Mouse (Mus musculus): ENCODE measurements around the gene Cnbp.

The Cnbp gene

GRCm38 (mm10) chr6:87850900-87851614 lies at the start of gene Cnbp:
Cnbp (minus strand) TSS chr6:87851106.
- ChIA-PET CTCF (no interaction called here), POLR2A (interaction anchor here in 3 of 4 experiments (0.5 to 8.0 kb wide), 9 partner anchors 8 to 728 kb away, joined by 3 to 52 read pairs (median 7); partner anchors contain the start of genes Isy1 (in 2 of the 3) and Rab7 (in 1 of the 3))

GRCm38 (mm10) chr6:87898028-87898427 lies 47.1 kb upstream of the Cnbp start:
- ChIA-PET CTCF (interaction anchor here in 1 of 4 experiments (1.8 kb wide), 1 partner anchor 10 kb away, joined by 5 read pairs; the partner anchor contains the start of gene Copg1), POLR2A (no interaction called here)

- POLR2A ChIA-PET, result interaction anchor here in 3 of 4 experiments (0.6 to 1.4 kb wide), 8 partner anchors 9 to 176 kb away, joined by 3 to 5 read pairs (median 3); partner anchors contain the start of genes H1fx (in 1 of the 3), Hmces (in 1 of the 3), Isy1 (in 1 of the 3) and Rab7 (in 1 of the 3)
- CTCF ChIA-PET, result interaction anchor here in 2 of 4 experiments (0.5 to 1.0 kb wide), 4 partner anchors 12 to 1002 kb away, joined by 3 to 7 read pairs (median 4); no protein-coding TSS in a partner anchor
These were observed 43.0 kb upstream of the Cnbp start for GRCm38 (mm10) chr6:87893931-87894330.

- CTCF ChIA-PET, result interaction anchor here (0.6 to 2.4 kb wide), 17 partner anchors 11 to 236 kb away, joined by 3 to 12 read pairs (median 3); partner anchors contain the start of gene Isy1 (in 1 of the 4)
- POLR2A ChIA-PET, result interaction anchor here (0.6 to 2.1 kb wide), 38 partner anchors 9 to 197 kb away, joined by 3 to 11 read pairs (median 4); partner anchors contain the start of genes Rab7 (in 3 of the 4), H1fx (in 2 of the 4), Hmces (in 2 of the 4) and Isy1 (in 2 of the 4)
These were observed 36.8 kb upstream of the Cnbp start, which contains the start of gene Copg1 for GRCm38 (mm10) chr6:87887594-87888233. Copg1 (plus strand) TSS chr6:87887814.

GRCm38 (mm10) chr6:87886721-87887120 lies 35.8 kb upstream of the Cnbp start:
- ChIA-PET CTCF (interaction anchor here in 3 of 4 experiments (0.7 to 2.4 kb wide), 4 partner anchors 111 to 237 kb away, joined by 3 to 12 read pairs (median 8); no protein-coding TSS in a partner anchor), POLR2A (interaction anchor here (0.5 to 2.1 kb wide), 14 partner anchors 10 to 158 kb away, joined by 3 to 11 read pairs (median 4); partner anchors contain the start of genes Rab7 (in 2 of the 4) and Isy1 (in 1 of the 4))

GRCm38 (mm10) chr6:87882816-87883215 lies 31.9 kb upstream of the Cnbp start:
- ChIA-PET CTCF (interaction anchor here in 1 of 4 experiments (0.6 to 0.7 kb wide), 3 partner anchors 21 to 223 kb away, joined by 3 to 6 read pairs (median 3); no protein-coding TSS in a partner anchor), POLR2A (interaction anchor here in 3 of 4 experiments (0.7 to 2.0 kb wide), 11 partner anchors 9 to 1518 kb away, joined by 3 to 9 read pairs (median 4); no protein-coding TSS in a partner anchor)

- ChIA-PET POLR2A (interaction anchor here in 2 of 4 experiments (0.6 to 2.0 kb wide), 10 partner anchors 9 to 1519 kb away, joined by 3 to 6 read pairs (median 4); no protein-coding TSS in a partner anchor), CTCF (interaction anchor here in 2 of 4 experiments (0.6 kb wide), 2 partner anchors 22 to 242 kb away, joined by 4 to 6 read pairs; no protein-coding TSS in a partner anchor)
These were observed 31.3 kb upstream of the Cnbp start for GRCm38 (mm10) chr6:87882221-87882620.

GRCm38 (mm10) chr6:87879628-87880027 lies 28.7 kb upstream of the Cnbp start:
- ChIA-PET CTCF (no interaction called here), POLR2A (interaction anchor here in 2 of 4 experiments (0.6 to 1.7 kb wide), 6 partner anchors 14 to 176 kb away, joined by 3 to 4 read pairs (median 4); partner anchors contain the start of gene H1fx (in 1 of the 2))

GRCm38 (mm10) chr6:87879010-87879409 lies 28.1 kb upstream of the Cnbp start:
- POLR2A ChIA-PET, result interaction anchor here in 2 of 4 experiments (0.6 to 1.7 kb wide), 7 partner anchors 11 to 227 kb away, joined by 3 to 5 read pairs (median 4); partner anchors contain the start of gene H1fx (in 1 of the 2)
- CTCF ChIA-PET, result no interaction called here

GRCm38 (mm10) chr6:87876068-87876643 lies 25.2 kb upstream of the Cnbp start:
- ChIA-PET POLR2A (interaction anchor here in 3 of 4 experiments (0.6 to 2.6 kb wide), 25 partner anchors 9 to 293 kb away, joined by 3 to 9 read pairs (median 4); partner anchors contain the start of genes Copg1 (in 2 of the 3), Aplf (in 1 of the 3), Hmces (in 1 of the 3) and Isy1 (in 1 of the 3)), CTCF (interaction anchor here in 1 of 4 experiments (0.9 to 1.3 kb wide), 2 partner anchors 12 to 36 kb away, joined by 3 read pairs; partner anchors contain the start of gene Copg1)

GRCm38 (mm10) chr6:87875562-87875961 lies 24.7 kb upstream of the Cnbp start:
- CTCF ChIA-PET, result interaction anchor here in 1 of 4 experiments (0.9 to 1.3 kb wide), 2 partner anchors 12 to 35 kb away, joined by 3 read pairs; partner anchors contain the start of gene Copg1

GRCm38 (mm10) chr6:87875083-87875482 lies 24.2 kb upstream of the Cnbp start:
- CTCF ChIA-PET, result interaction anchor here in 2 of 4 experiments (0.6 to 1.3 kb wide), 3 partner anchors 13 to 49 kb away, joined by 3 read pairs; partner anchors contain the start of gene Copg1 (in 1 of the 2)
- POLR2A ChIA-PET, result interaction anchor here (0.6 to 2.6 kb wide), 20 partner anchors 8 to 284 kb away, joined by 3 to 9 read pairs (median 3); partner anchors contain the start of genes Aplf (in 1 of the 4), Copg1 (in 1 of the 4), H1fx (in 1 of the 4) and Hmces (in 1 of the 4)

More at GRCm38 (mm10) chr6:87875562-87875961, 24.7 kb upstream of the Cnbp start:
- POLR2A ChIA-PET, result interaction anchor here in 3 of 4 experiments (0.8 to 2.6 kb wide), 24 partner anchors 9 to 294 kb away, joined by 3 to 9 read pairs (median 4); partner anchors contain the start of genes Aplf (in 1 of the 3), Copg1 (in 1 of the 3), H1fx (in 1 of the 3) and Hmces (in 1 of the 3)

GRCm38 (mm10) chr6:87873963-87874362 lies 23.1 kb upstream of the Cnbp start:
- ChIA-PET POLR2A (interaction anchor here in 2 of 4 experiments (0.7 to 2.5 kb wide), 4 partner anchors 12 to 30 kb away, joined by 3 to 7 read pairs (median 6); partner anchors contain the start of genes Cnbp (in 1 of the 2) and Copg1 (in 1 of the 2)), CTCF (interaction anchor here in 2 of 4 experiments (0.6 to 1.1 kb wide), 3 partner anchors 14 to 155 kb away, joined by 3 to 4 read pairs (median 3); no protein-coding TSS in a partner anchor)

- ChIA-PET CTCF (interaction anchor here in 1 of 4 experiments (0.6 kb wide), 2 partner anchors 125 to 156 kb away, joined by 4 to 12 read pairs; no protein-coding TSS in a partner anchor), POLR2A (interaction anchor here in 2 of 4 experiments (0.9 to 2.5 kb wide), 8 partner anchors 10 to 172 kb away, joined by 3 to 7 read pairs (median 4); partner anchors contain the start of genes Isy1 (in 1 of the 2), Rab43 (in 1 of the 2) and Rab7 (in 1 of the 2))
These were observed 22.2 kb upstream of the Cnbp start for GRCm38 (mm10) chr6:87873104-87873503.

GRCm38 (mm10) chr6:87871240-87871639 lies 20.3 kb upstream of the Cnbp start:
- CTCF ChIA-PET, result no interaction called here
- POLR2A ChIA-PET, result no interaction called here

GRCm38 (mm10) chr6:87870440-87870839 lies 19.5 kb upstream of the Cnbp start:
- CTCF ChIA-PET, result no interaction called here
- POLR2A ChIA-PET, result interaction anchor here in 2 of 4 experiments (1.2 to 7.0 kb wide), 3 partner anchors 18 to 31 kb away, joined by 4 to 52 read pairs (median 14); partner anchors contain the start of genes Cnbp (in 1 of the 2) and Isy1 (in 1 of the 2)
